Comparison of ENCODE assay signal across 27 mouse cellular contexts in genomic region chr8:90817293-90817692, GRCm38 (mm10). TPM values are rescaled to one million over a fixed set of nuclear protein-coding genes. Genes with fewer than 3 reads are reported as not detected.
DNase-seq lines count a peak whose midpoint lies in the region; ATAC-seq and TF ChIP-seq lines count a peak whose summit lies in the region.
"Had no signal": no experiment of that assay in that cellular context is flagged by ENCODE, and none has a peak within 500 bp of the region (broad histone marks: within the 10 kb centered on the region; RNA-seq: fewer than 3 reads in every experiment).

Gene Gm19935 (minus strand): TSS chr8:90817393.

- no peak within 1 kb of the TSS for H3K27ac ChIP-seq in embryonic facial prominence, embryonic 14.5 days (replicated peaks; ENCODE audit: low read depth, low read length)
- no peak within 1 kb of the TSS; the same call in 1 of the 2 replicates for H3K27ac ChIP-seq in embryonic facial prominence, embryonic 10.5 days (replicated peaks)
- H3K27ac ChIP-seq in layer of hippocampus, adult 2 months, result peak within 1 kb of the TSS; percentile 46; the same call in 1 of the 2 replicates
- peak within 1 kb of the TSS; percentile 45; the same call in 1 of the 2 replicates for H3K27ac ChIP-seq in hindbrain, embryonic 16.5 days (ENCODE audit: low read depth, low read length)
- H3K27ac ChIP-seq: kidney, embryonic 15.5 days; limb, embryonic 15.5 days; liver, embryonic 15.5 days had no signal

- peak; percentile 22; the same call in 1 of the 2 replicates for ATAC-seq in embryonic facial prominence, embryonic 14.5 days (ENCODE audit: low read depth)
- no peak for ATAC-seq in hindbrain, embryonic 16.5 days
- ATAC-seq: CD4-positive, CD25-positive, alpha-beta regulatory T cell, adult 4 months; intestine, embryonic 16.5 days; lung, postnatal 0 days had no signal

- TF ChIP-seq CTCF in layer of hippocampus, adult 2 months (conservative IDR thresholded peaks at IDR 0.05), result no peak
- TF ChIP-seq CTCF in E14TG2a.4 (conservative IDR thresholded peaks at IDR 0.05; ENCODE audit: low read length), result no peak

- 74% methylated on average over 2 of the region's 2 CpGs for WGBS in embryonic facial prominence, embryonic 14.5 days
- WGBS in embryonic facial prominence, embryonic 10.5 days, result 83% methylated on average over 2 of the region's 2 CpGs
- WGBS in hindbrain, embryonic 16.5 days, result 86% methylated on average over 2 of the region's 2 CpGs

- no peak within 1 kb of the TSS for H3K4me2 ChIP-seq in embryonic facial prominence, embryonic 14.5 days (ENCODE audit: low read depth, low read length)
- peak within 1 kb of the TSS; percentile 11; the same call in 1 of the 2 replicates for H3K4me2 ChIP-seq in hindbrain, embryonic 16.5 days (ENCODE audit: low read length)
- H3K4me2 ChIP-seq: kidney, embryonic 15.5 days; limb, embryonic 15.5 days; liver, embryonic 15.5 days had no signal

- no peaks in the 10 kb centered on the region for H3K9me3 ChIP-seq in embryonic facial prominence, embryonic 14.5 days (ENCODE audit: control insufficient read depth, low read length)
- no peaks in the 10 kb centered on the region for H3K9me3 ChIP-seq in embryonic facial prominence, embryonic 10.5 days
- H3K9me3 ChIP-seq in E14TG2a.4 (ENCODE audit: low read length), result no peaks in the 10 kb centered on the region
- no peaks in the 10 kb centered on the region for H3K9me3 ChIP-seq in hindbrain, embryonic 16.5 days (ENCODE audit: control insufficient read depth, low read length)
- H3K9me3 ChIP-seq: kidney, embryonic 15.5 days; limb, embryonic 15.5 days; liver, embryonic 15.5 days had no signal

- no peaks in the 10 kb centered on the region for H3K27me3 ChIP-seq in embryonic facial prominence, embryonic 14.5 days (replicated peaks; ENCODE audit: control insufficient read depth, insufficient read depth, low read length)
- H3K27me3 ChIP-seq in embryonic facial prominence, embryonic 10.5 days (replicated peaks; ENCODE audit: low read depth, poor library complexity, severe bottlenecking), result no peaks in the 10 kb centered on the region
- H3K27me3 ChIP-seq in E14TG2a.4 (ENCODE audit: insufficient read depth, low read length), result no peaks in the 10 kb centered on the region
- no peaks in the 10 kb centered on the region for H3K27me3 ChIP-seq in hindbrain, embryonic 16.5 days (replicated peaks; ENCODE audit: control insufficient read depth, insufficient read depth, low read length)
- H3K27me3 ChIP-seq: kidney, embryonic 15.5 days; limb, embryonic 15.5 days; liver, embryonic 15.5 days had no signal

- no peaks in the 10 kb centered on the region for H3K4me1 ChIP-seq in embryonic facial prominence, embryonic 14.5 days (ENCODE audit: control insufficient read depth, insufficient read depth, low read length)
- H3K4me1 ChIP-seq in embryonic facial prominence, embryonic 10.5 days, result peaks cover 8% of the 10 kb centered on the region
- peaks cover 51% of the 10 kb centered on the region for H3K4me1 ChIP-seq in E14TG2a.4 (replicated peaks; ENCODE audit: low read depth, low read length)
- peaks cover 2% of the 10 kb centered on the region; the same call in 1 of the 2 replicates for H3K4me1 ChIP-seq in hindbrain, embryonic 16.5 days (ENCODE audit: control insufficient read depth, insufficient read depth, low read depth, low read length)
- H3K4me1 ChIP-seq: limb, embryonic 15.5 days; liver, embryonic 15.5 days had no signal

- DNase-seq in embryonic facial prominence, embryonic 14.5 days (ENCODE audit: low spot score), result no peak
- no peak for DNase-seq in embryonic facial prominence, embryonic 10.5 days (ENCODE audit: low spot score)
- no peak for DNase-seq in layer of hippocampus, adult 2 months (ENCODE audit: low spot score in 2 of 2)
- no peak for DNase-seq in layer of hippocampus, postnatal 36 days
- DNase-seq in layer of hippocampus, postnatal 25 days (ENCODE audit: extremely low spot score in 1 of 2, low spot score in 1 of 2), result no peak
- no peak for DNase-seq in adrenal gland, adult (ENCODE audit: inconsistent age in 2 of 2, low spot score in 1 of 2)
- DNase-seq: adrenal gland, postnatal 25 days; cerebellum, adult 11-12 months; cerebellum, postnatal 36 days; gastrocnemius, postnatal 10 days; heart, adult 18-20 months; heart, postnatal 4 days; right cerebral cortex, postnatal 25 days had no signal

- H3K36me3 ChIP-seq in embryonic facial prominence, embryonic 14.5 days (ENCODE audit: control insufficient read depth, insufficient read depth, low read length), result no peaks in the 10 kb centered on the region
- no peaks in the 10 kb centered on the region for H3K36me3 ChIP-seq in embryonic facial prominence, embryonic 10.5 days (replicated peaks)
- no peaks in the 10 kb centered on the region for H3K36me3 ChIP-seq in E14TG2a.4 (ENCODE audit: insufficient read depth, low read length)
- no peaks in the 10 kb centered on the region for H3K36me3 ChIP-seq in hindbrain, embryonic 16.5 days (ENCODE audit: control insufficient read depth, insufficient read depth, low read length)
- H3K36me3 ChIP-seq: kidney, embryonic 15.5 days; limb, embryonic 15.5 days; liver, embryonic 15.5 days had no signal

- H3K4me3 ChIP-seq in embryonic facial prominence, embryonic 14.5 days (ENCODE audit: low read depth, low read length), result no peak within 1 kb of the TSS
- H3K4me3 ChIP-seq in embryonic facial prominence, embryonic 10.5 days, result no peak within 1 kb of the TSS
- H3K4me3 ChIP-seq in layer of hippocampus, adult 2 months, result peak within 1 kb of the TSS; percentile 17
- H3K4me3 ChIP-seq in E14TG2a.4 (replicated peaks; ENCODE audit: low read length), result 0 out of 2 replicates have a peak within 1 kb of the TSS, but pooled peaks have one; percentile 3
- no peak within 1 kb of the TSS for H3K4me3 ChIP-seq in hindbrain, embryonic 16.5 days (ENCODE audit: low read length)
- H3K4me3 ChIP-seq: kidney, embryonic 15.5 days; limb, embryonic 15.5 days; liver, embryonic 15.5 days had no signal

- no peak within 1 kb of the TSS for H3K9ac ChIP-seq in embryonic facial prominence, embryonic 14.5 days (ENCODE audit: low read depth, low read length)
- no peak within 1 kb of the TSS for H3K9ac ChIP-seq in hindbrain, embryonic 16.5 days (ENCODE audit: low read depth, low read length)
- H3K9ac ChIP-seq: kidney, embryonic 15.5 days; limb, embryonic 15.5 days; liver, embryonic 15.5 days had no signal

RNA-seq across cellular contexts. Expression of gene Gm19935, which starts in this region (rescaled TPM):
- 1.8 TPM in 1 of 2 replicates, not detected in the other for polyA plus RNA-seq in embryonic facial prominence, embryonic 14.5 days (2014; fragmentation: Nextera tagmentation; extraction: Ambion mirVana)
- not detected in 2 replicates for polyA plus RNA-seq in embryonic facial prominence, embryonic 10.5 days (2016; fragmentation: Nextera tagmentation; extraction: Ambion mirVana)
- total RNA-seq in layer of hippocampus, adult 2 months (2021), result 1 to 10 TPM; 1.7 to 2.4 TPM
- total RNA-seq in layer of hippocampus, postnatal 36 days (2021), result 1 to 10 TPM; 1.7 to 2.9 TPM
- polyA plus RNA-seq in hindbrain, embryonic 16.5 days (2015; fragmentation: Nextera tagmentation; extraction: Ambion mirVana), result 3.1 and 5.1 TPM in 2 replicates
- 1 to 10 TPM; 1.9 to 2.0 TPM for total RNA-seq in layer of hippocampus, postnatal 25 days (2021)
- total RNA-seq: adrenal gland, postnatal 25 days; gastrocnemius, postnatal 10 days; heart, postnatal 4 days; megakaryocyte progenitor cell, adult 5-6 weeks; MEL had no signal
- polyA plus RNA-seq: CD4-positive, CD25-positive, alpha-beta regulatory T cell, adult 4 months; heart, embryonic 14.5 days; intestine, embryonic 16.5 days; kidney, embryonic 15.5 days; limb, embryonic 15.5 days; liver, embryonic 15.5 days; neural tube, embryonic 11.5 days; spleen, adult 2 months; stomach, embryonic 14.5 days had no signal

Comparison
In these comparisons a context has a peak if more than half of its experiments do, and no peak if none do; other contexts are left out.
1. H3K27ac ChIP-seq: peak in layer of hippocampus, adult 2 months (single experiment) and hindbrain, embryonic 16.5 days (single experiment); none in embryonic facial prominence, embryonic 14.5 days (single experiment) and embryonic facial prominence, embryonic 10.5 days (single experiment).
2. H3K4me3 ChIP-seq: peak in layer of hippocampus, adult 2 months (single experiment) and E14TG2a.4 (single experiment); none in embryonic facial prominence, embryonic 14.5 days (single experiment), embryonic facial prominence, embryonic 10.5 days (single experiment) and hindbrain, embryonic 16.5 days (single experiment).